Mouse (Mus musculus): ENCODE results near the gene Stmnd1.

DNA sequence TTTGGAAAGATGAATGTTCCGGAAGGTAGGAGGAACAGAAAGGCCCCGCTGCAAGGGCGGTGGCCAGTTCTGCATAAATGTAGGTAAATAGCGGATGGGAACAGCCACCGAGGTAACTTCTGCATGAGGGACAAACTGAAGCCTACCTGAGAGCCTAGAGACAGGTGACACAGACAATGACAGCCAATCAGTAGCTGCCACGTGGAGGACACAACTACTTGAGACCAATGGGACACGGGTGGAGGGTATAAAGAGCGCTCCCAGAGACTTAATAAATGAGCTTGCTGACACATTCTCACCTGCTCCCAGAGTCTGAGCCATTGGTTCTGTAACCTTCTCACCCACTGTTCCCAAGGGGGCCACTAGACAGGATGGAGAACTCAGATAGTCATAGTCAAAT is 67.1 kb downstream of the Stmnd1 start:
- TF ChIP-seq CTCF (IDR thresholded peaks at IDR 0.05; ENCODE audit: borderline replicate concordance, insufficient read depth, low read depth, low read length) (no peak), POLR2A (IDR thresholded peaks at IDR 0.05; ENCODE audit: borderline replicate concordance, insufficient read depth, low read length) (no peak)
